Mouse (Mus musculus) megakaryocyte progenitor cell, adult 5-6 weeks (primary cell): ENCODE data around the gene Zfp759. TPM values are rescaled to one million over a fixed set of nuclear protein-coding genes. Genes with fewer than 3 reads are reported as not detected.
"Not testable (repeated sequence)": the region's sequence is repeated elsewhere in the genome, so short reads cannot be mapped to it uniquely, and the experiment has no call there.

Experiments
- ATAC-seq: replicated peaks from 2 replicates; pipeline ENCODE4 v1.8.0; 2016; ENCODE audit warnings: mild to moderate bottlenecking, moderate TSS enrichment, inconsistent platforms; ENCODE audit not compliant: poor library complexity
- total RNA-seq, 2 experiments: library from RNA; stranded (forward) in 1 of 2; stranded (reverse) in 1 of 2; fragments of 157-497, 149-512 nt in 1 of 2; fragments of 200-1000 nt in 1 of 2; gene quantifications; 2 replicates each; pipeline versions ENCODE4 v1.2.3 to v1.2.4; 2015 to 2017

Gene Zfp759
- 4.1 and 4.7 TPM in 2 replicates for total RNA-seq (2015)
- 4.3 and 8.5 TPM in 2 replicates for total RNA-seq (2017)

- ATAC-seq, result not testable (repeated sequence)
Measured at GRCm38 (mm10) chr13:67121360-67121759, at the start of gene Zfp759. TSS of gene Zfp759 (plus strand) at chr13:67121660.

DNA sequence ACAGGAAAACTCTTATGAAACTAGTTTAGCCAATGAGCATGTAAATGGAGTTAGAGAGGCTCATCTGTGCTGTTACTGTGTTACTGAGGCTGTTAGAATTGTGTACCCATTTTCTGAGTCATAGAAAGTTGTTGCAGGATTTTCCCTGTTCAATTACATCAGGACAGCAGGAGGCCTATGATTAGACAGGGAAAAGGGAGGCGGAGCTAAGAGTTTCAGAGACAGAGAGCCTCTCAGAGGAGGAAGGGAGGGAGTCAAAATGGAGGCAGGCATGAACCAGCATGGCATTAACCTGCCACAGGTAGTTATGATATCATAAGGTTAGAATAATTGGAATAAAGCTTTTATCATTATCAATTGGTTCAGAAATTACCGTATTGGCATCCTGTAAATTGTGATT lies 48.7 kb upstream of the Zfp759 start:
- no peak for ATAC-seq

DNA sequence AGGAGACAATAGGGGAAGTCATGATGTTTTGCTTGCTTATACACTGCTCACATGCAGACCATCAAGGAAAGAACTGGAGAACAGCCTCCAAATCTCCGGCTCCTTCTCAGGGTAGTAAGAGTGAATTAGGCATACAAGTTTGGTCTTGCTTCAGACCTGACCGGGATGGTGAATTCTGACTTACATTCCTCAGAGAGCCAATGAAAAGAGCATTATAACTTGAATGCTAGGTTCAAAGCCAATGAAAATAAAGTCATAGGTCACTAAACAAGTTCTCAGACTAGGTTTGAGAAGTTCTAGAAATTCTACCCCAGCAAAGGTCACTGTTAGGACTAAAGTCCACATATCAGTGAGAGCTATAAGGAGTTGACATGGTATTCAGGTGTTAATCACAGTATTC lies 44.2 kb upstream of the Zfp759 start:
- ATAC-seq, result no peak

- ATAC-seq, result peak; percentile 89
Measured at GRCm38 (mm10) chr13:67081142-67081713, 40.2 kb upstream of the Zfp759 start.

DNA sequence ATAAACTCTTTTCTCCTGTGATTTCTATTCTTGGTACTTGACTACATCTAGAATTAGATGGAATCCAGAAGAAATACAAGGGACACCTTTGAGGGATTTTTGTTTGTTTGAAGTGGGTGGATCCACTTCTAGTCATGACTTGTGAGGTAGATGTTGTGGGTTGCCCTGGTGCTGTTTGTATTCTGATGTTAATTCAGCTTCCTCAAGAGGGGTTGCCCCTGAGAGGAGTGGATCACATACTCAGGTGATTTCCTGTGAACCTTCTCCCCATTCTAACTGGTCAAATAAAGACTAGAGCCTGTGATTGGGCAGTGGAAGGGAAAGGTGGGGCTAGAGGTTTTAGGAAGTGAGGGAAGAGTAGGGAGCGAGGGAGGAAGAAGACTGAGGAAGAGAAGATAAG lies 39.5 kb upstream of the Zfp759 start:
- ATAC-seq, result no peak

- ATAC-seq, result no peak
Measured at GRCm38 (mm10) chr13:67090154-67090553, 31.3 kb upstream of the Zfp759 start.

DNA sequence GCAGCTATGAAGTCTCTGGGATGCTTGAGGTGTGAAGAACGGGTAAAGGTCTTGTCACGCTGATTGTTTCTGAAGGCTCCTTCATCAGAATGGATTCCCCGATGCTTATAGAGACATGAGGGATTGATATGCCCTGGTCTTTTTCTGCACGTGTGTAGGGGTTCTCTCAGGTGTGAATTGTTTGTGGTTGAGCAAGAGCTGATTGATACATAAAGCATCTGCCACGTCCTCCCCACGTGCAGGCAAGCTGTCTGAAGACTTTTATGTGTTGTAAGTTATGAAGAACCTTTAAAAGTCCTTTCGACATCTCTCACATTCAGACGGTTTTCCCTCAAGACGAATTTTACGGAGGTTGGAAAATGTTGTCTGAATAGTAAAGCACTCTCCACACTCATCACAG lies 23.6 kb upstream of the Zfp759 start, which contains the start of gene Zfp708:
Gene Zfp708, minus strand, starts transcription at position 101 of the 400 bp plus-strand sequence.
- no peak for ATAC-seq

- ATAC-seq, result no peak
Measured at GRCm38 (mm10) chr13:67107681-67108080, 13.8 kb upstream of the Zfp759 start.

- peak; percentile 94 for ATAC-seq
Measured at GRCm38 (mm10) chr13:67108194-67108820, 13.2 kb upstream of the Zfp759 start, which contains the start of gene Gm28557. TSS of gene Gm28557 (minus strand) at chr13:67108604.

- ATAC-seq, result peak; percentile 75
Measured at GRCm38 (mm10) chr13:67108821-67109206, 12.6 kb upstream of the Zfp759 start.

DNA sequence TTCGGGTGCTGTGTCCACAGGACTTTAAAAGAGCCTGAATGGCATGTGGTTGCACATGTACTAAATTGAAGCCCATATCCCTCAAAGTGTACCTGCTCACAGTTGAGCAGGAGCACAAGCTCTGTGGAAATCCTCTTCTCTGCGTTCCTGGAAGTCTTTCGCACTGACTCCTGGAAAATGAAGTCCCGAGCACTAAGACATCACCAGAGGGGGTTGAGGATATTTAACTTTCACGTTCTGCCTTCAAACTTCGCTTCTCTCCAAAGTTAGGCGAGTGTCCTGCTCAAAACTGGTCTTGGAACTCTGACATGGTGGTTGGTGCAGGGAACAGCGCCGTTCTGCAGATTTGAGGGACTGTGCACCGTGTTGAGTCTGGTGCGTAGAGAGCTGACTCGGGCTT lies 9.4 kb upstream of the Zfp759 start:
- ATAC-seq, result no peak

DNA sequence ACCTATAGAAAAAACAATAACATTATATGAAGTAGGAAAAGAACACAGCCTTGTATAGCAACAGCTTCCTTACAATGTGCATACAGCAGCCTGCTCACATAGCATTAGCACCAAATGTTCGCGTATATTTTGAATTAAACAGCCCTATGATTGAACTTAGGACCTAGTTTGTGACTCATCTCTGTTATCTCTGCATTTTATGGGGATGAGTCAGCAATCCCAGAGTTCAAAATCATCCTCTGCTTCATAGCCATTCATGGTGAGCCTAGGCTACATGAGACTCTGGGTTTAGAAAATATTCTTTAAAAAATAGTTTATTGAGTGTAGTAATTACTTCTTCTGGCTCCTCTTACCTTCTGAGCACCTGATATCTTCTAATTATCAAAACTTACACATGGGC lies 8.2 kb upstream of the Zfp759 start:
- no peak for ATAC-seq

- ATAC-seq, result not testable (repeated sequence)
Measured at GRCm38 (mm10) chr13:67116163-67116562, 5.3 kb upstream of the Zfp759 start, which contains the start of gene Rslcan18. TSS of gene Rslcan18 (minus strand) at chr13:67116263.

- no peak for ATAC-seq
Measured at GRCm38 (mm10) chr13:67124460-67124859, 3.0 kb downstream of the Zfp759 start.

- ATAC-seq, result not testable (repeated sequence)
Measured at GRCm38 (mm10) chr13:67127507-67127906, 6.0 kb downstream of the Zfp759 start.

DNA sequence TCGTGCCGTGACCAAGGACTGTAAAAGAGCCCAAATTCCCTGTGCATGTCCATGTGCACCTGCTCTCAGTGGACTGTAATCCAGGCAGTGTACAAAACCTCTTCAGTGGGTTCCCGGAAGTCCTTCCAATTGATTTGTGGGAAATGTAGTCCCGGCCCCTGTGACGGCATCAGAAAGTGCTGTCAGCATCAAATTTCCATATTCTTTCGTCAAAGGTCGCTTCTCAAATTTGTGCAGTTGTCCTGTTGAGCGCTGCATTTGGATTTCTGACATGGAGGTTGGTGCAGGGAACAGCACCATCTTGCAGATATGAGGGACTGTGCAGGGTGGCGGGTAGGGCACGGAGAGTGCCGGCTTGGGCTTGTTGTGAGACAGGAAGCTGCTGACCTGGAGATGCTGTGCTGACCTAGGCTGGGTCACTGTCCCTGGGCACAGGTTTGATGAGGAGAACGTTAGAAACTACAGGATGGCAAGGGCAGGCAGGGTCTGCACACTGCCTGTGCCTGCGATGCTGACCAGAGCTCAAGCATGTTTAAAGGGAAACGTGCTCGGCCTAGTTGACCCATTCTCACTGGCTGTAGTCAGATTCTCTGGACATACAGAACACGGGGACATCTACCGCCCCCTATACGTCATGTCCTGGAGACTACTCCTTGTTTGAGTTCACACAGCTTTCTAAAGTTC lies 6.7 kb downstream of the Zfp759 start:
- peak; percentile 97 for ATAC-seq

DNA sequence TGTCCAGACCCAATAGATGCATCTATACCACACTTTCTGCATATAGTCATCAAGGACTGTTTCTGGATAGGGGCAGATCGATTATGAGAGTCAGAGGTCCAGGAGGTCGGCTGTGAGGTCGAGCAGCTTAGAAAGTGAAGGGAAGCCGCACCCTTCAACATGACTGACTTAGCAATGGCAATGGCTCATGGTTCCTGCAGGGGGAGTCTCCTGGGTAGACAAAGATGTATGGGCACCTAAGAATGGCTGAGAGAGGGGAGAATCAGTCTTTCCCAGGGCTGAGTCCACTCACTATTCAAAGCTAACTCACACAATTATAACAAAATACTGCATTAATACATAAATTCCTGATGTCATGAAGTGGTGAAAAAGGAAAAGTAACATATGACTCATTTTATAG lies 44.7 kb downstream of the Zfp759 start:
- peak; percentile 72 for ATAC-seq

GRCm38 (mm10) chr13:67172991-67173722 lies 51.7 kb downstream of the Zfp759 start, which contains the start of gene Rsl1:
TSS of gene Rsl1 (plus strand) at chr13:67173182.
- peak; percentile 96 for ATAC-seq

- ATAC-seq, result no peak
Measured at GRCm38 (mm10) chr13:67173723-67174055, 52.2 kb downstream of the Zfp759 start.
